Mouse (Mus musculus): ENCODE measurements around the gene Sirt2.

- TF ChIP-seq CTCF (IDR thresholded peaks at IDR 0.05; ENCODE audit: borderline replicate concordance, control insufficient read depth, extremely low read depth, insufficient read depth, low read length, poor library complexity) = no peak
- no peak for TF ChIP-seq POLR2A (IDR thresholded peaks at IDR 0.05; ENCODE audit: control insufficient read depth, extremely low read depth, insufficient read depth, low read length, poor library complexity)
Observed at GRCm38 (mm10) chr7:28733211-28733610, 33.3 kb upstream of the Sirt2 start.
